Mouse (Mus musculus): ENCODE results near the gene Gm20388. TPM values are rescaled to one million over a fixed set of nuclear protein-coding genes. Genes with fewer than 3 reads are reported as not detected.

The Gm20388 gene
- total RNA-seq, 2 experiments from 2014 or later: 10.7 TPM; not detected in 1

GRCm38 (mm10) chr8:121897871-121898381, 1987.3 kb downstream of the Gm20388 start:
- peak; percentile 42 to 70 for DNase-seq (ENCODE audit: low spot score in 2 of 2)

- peak; percentile 77 to 78 for DNase-seq (ENCODE audit: low spot score in 2 of 2)
These were observed 1987.8 kb downstream of the Gm20388 start for GRCm38 (mm10) chr8:121898401-121898931.

- DNase-seq (ENCODE audit: low spot score in 2 of 2): no peak
These were observed 1988.8 kb downstream of the Gm20388 start for GRCm38 (mm10) chr8:121899180-121900044.

- DNase-seq (ENCODE audit: low spot score in 2 of 2): no peak
These were observed 1991.0 kb downstream of the Gm20388 start for GRCm38 (mm10) chr8:121901498-121902236.

- DNase-seq (ENCODE audit: low spot score in 2 of 2): no peak
These were observed 1993.3 kb downstream of the Gm20388 start for GRCm38 (mm10) chr8:121903977-121904376.

- DNase-seq (ENCODE audit: low spot score in 2 of 2): no peak
These were observed 1994.4 kb downstream of the Gm20388 start for GRCm38 (mm10) chr8:121904999-121905398.

GRCm38 (mm10) chr8:121905420-121905819, 1994.8 kb downstream of the Gm20388 start:
- no peak for DNase-seq (ENCODE audit: low spot score in 2 of 2)

- DNase-seq (ENCODE audit: low spot score in 2 of 2): no peak
These were observed 1995.2 kb downstream of the Gm20388 start for GRCm38 (mm10) chr8:121905864-121906263.

- DNase-seq (ENCODE audit: low spot score in 2 of 2): peak; percentile 47 to 62
These were observed 1996.2 kb downstream of the Gm20388 start for GRCm38 (mm10) chr8:121906542-121907512.

GRCm38 (mm10) chr8:121907587-121908248, 1997.1 kb downstream of the Gm20388 start, which contains the start of gene Slc7a5:
Gene Slc7a5, minus strand, starts transcription at chr8:121907694.
- DNase-seq (ENCODE audit: low spot score in 2 of 2): peak; percentile 90 to 97

- DNase-seq (ENCODE audit: low spot score in 2 of 2): no peak
These were observed 1997.9 kb downstream of the Gm20388 start for GRCm38 (mm10) chr8:121908378-121909147.

- DNase-seq (ENCODE audit: low spot score in 2 of 2): no peak
These were observed 1998.5 kb downstream of the Gm20388 start for GRCm38 (mm10) chr8:121909148-121909541.

GRCm38 (mm10) chr8:121909663-121910062, 1999.0 kb downstream of the Gm20388 start:
- DNase-seq (ENCODE audit: low spot score in 2 of 2): peak; percentile 56 to 86

- no peak for DNase-seq (ENCODE audit: low spot score in 2 of 2)
These were observed 2000.8 kb downstream of the Gm20388 start for GRCm38 (mm10) chr8:121911400-121911799.

GRCm38 (mm10) chr8:121911987-121912386, 2001.3 kb downstream of the Gm20388 start:
- no peak for DNase-seq (ENCODE audit: low spot score in 2 of 2)

GRCm38 (mm10) chr8:121912831-121913230, 2002.2 kb downstream of the Gm20388 start:
- DNase-seq (ENCODE audit: low spot score in 2 of 2): no peak

GRCm38 (mm10) chr8:121913378-121913777, 2002.7 kb downstream of the Gm20388 start:
- DNase-seq (ENCODE audit: low spot score in 2 of 2): no peak

GRCm38 (mm10) chr8:121919158-121919557, 2008.5 kb downstream of the Gm20388 start:
- DNase-seq (ENCODE audit: low spot score in 2 of 2): no peak

GRCm38 (mm10) chr8:121919731-121920130, 2009.1 kb downstream of the Gm20388 start:
- no peak for DNase-seq (ENCODE audit: low spot score in 2 of 2)

Measured in layer of hippocampus, adult 18-20 months (tissue).